Mouse (Mus musculus) intestine, embryonic 16.5 days (tissue): Measurements from ENCODE around the gene Gpr137b. TPM values are rescaled to one million over a fixed set of nuclear protein-coding genes. Genes with fewer than 3 reads are reported as not detected.
"Not testable (repeated sequence)": the region's sequence is repeated elsewhere in the genome, so short reads cannot be mapped to it uniquely, and the experiment has no call there.

Experiments used
- ATAC-seq: fragments of 200-750 bp; cut with Nextera tagmentation; 2 replicates; pipeline ENCODE4 v1.8.0; 2017; ENCODE audit warnings: moderate TSS enrichment, moderate library complexity
- H3K27ac ChIP-seq: fragments of 300-500 bp; sonication (generic); 2 replicates; pipeline ENCODE4 v1.5.1; 2014; ENCODE audit warnings: mild to moderate bottlenecking, low read length
- H3K27me3 ChIP-seq: fragments of 300-500 bp; sonication (generic); replicated peaks from 2 replicates; pipeline ENCODE4 v1.6.1; 2014; ENCODE audit warnings: low read length, control low read depth, mixed read lengths; ENCODE audit not compliant: control insufficient read depth, insufficient read depth
- H3K36me3 ChIP-seq: fragments of 300-500 bp; sonication (generic); 2 replicates; pipeline ENCODE4 v1.6.1; 2014; ENCODE audit warnings: low read length, control low read depth; ENCODE audit not compliant: control insufficient read depth, insufficient read depth
- H3K4me1 ChIP-seq: fragments of 300-500 bp; sonication (generic); 2 replicates; pipeline ENCODE4 v1.6.1; 2014; ENCODE audit warnings: low read length, control low read depth, mixed read lengths; ENCODE audit not compliant: control insufficient read depth, insufficient read depth
- H3K4me2 ChIP-seq: fragments of 300-500 bp; sonication (generic); 2 replicates; pipeline ENCODE4 v1.6.1; 2014; ENCODE audit warnings: low read depth, low read length, control low read depth
- H3K4me3 ChIP-seq: fragments of 300-500 bp; sonication (generic); 2 replicates; pipeline ENCODE4 v1.5.1; 2014; ENCODE audit warnings: mild to moderate bottlenecking, low read length
- H3K9ac ChIP-seq: fragments of 300-500 bp; sonication (generic); 2 replicates; pipeline ENCODE4 v1.6.1; 2014; ENCODE audit warnings: low read depth, low read length
- H3K9me3 ChIP-seq: fragments of 300-500 bp; sonication (generic); 2 replicates; pipeline ENCODE4 v1.6.1; 2016; ENCODE audit warnings: low read length, control low read depth; ENCODE audit not compliant: control insufficient read depth
- WGBS: fragments of 180-500 bp; shearing (Covaris S2); extraction: QIAGEN DNeasy Blood & Tissue Kit; methylation state at CpG from one replicate; pipeline ENCODE4 v1.1.7; 2014; 5-methylcytosine and 5-hydroxymethylcytosine counted together
- polyA plus RNA-seq: library from polyadenylated mRNA; unstranded; fragments of >200 nt; fragmentation: Nextera tagmentation; extraction: Ambion mirVana; gene quantifications from 2 replicates; pipeline ENCODE4 v1.2.1, GENCODE M21; 2015

Gpr137b gene
- polyA plus RNA-seq, 1 experiment from 2014 or later, result 5.2 TPM

GRCm38 (mm10) chr13:13349288-13349687 lies 44.5 kb downstream of the Gpr137b start:
- no peaks in the 10 kb centered on the region for H3K9me3 ChIP-seq
- no peak for ATAC-seq
- no peaks in the 10 kb centered on the region for H3K36me3 ChIP-seq
- whole genome bisulfite sequencing, result 68% methylated on average over 4 of the region's 4 CpGs
- no peaks in the 10 kb centered on the region for H3K27me3 ChIP-seq
- H3K4me2 ChIP-seq, result no peak overlapping the region
- no peak overlapping the region for H3K27ac ChIP-seq
- H3K9ac ChIP-seq, result no peak overlapping the region
- no peaks in the 10 kb centered on the region for H3K4me1 ChIP-seq
- no peak overlapping the region for H3K4me3 ChIP-seq

- H3K36me3 ChIP-seq, H3K27me3 ChIP-seq: not testable (repeated sequence)
Observed at GRCm38 (mm10) chr13:13347634-13348412, 46.0 kb downstream of the Gpr137b start.

GRCm38 (mm10) chr13:13337361-13337760 lies 56.5 kb downstream of the Gpr137b start:
- not testable (repeated sequence) for H3K4me1 ChIP-seq, H3K4me2 ChIP-seq, H3K36me3 ChIP-seq, ATAC-seq, H3K4me3 ChIP-seq, H3K9ac ChIP-seq, H3K27me3 ChIP-seq, H3K27ac ChIP-seq, H3K9me3 ChIP-seq
- WGBS, result 89% methylated on average over 7 of the region's 8 CpGs

More at GRCm38 (mm10) chr13:13347634-13348412, 46.0 kb downstream of the Gpr137b start:
- not testable (repeated sequence) for ATAC-seq, H3K4me3 ChIP-seq, H3K9me3 ChIP-seq, H3K9ac ChIP-seq, H3K4me2 ChIP-seq, H3K27ac ChIP-seq, H3K4me1 ChIP-seq
- 27% methylated on average over 12 of the region's 12 CpGs for WGBS

GRCm38 (mm10) chr13:13328876-13329275 lies 64.9 kb downstream of the Gpr137b start:
- ATAC-seq, result no peak
- Histone ChIP-seq H3K27me3 (no peaks in the 10 kb centered on the region), H3K9ac (no peak overlapping the region), H3K4me1 (no peaks in the 10 kb centered on the region), H3K36me3 (no peaks in the 10 kb centered on the region), H3K9me3 (no peaks in the 10 kb centered on the region), H3K27ac (no peak overlapping the region), H3K4me2 (no peak overlapping the region), H3K4me3 (no peak overlapping the region)
- 4% methylated on average over 2 of the region's 2 CpGs for WGBS

Other genes starting within 250 kb of the Gpr137b start
- gene Prl2c5, start 211.3 kb downstream of the Gpr137b start, polyA plus RNA-seq, result not detected in 2 replicates
- 58.7 and 69.7 TPM in 2 replicates for gene Nid1, start 43.5 kb upstream of the Gpr137b start, polyA plus RNA-seq
- gene Lyst, start 196.4 kb upstream of the Gpr137b start, polyA plus RNA-seq, result 2.0 and 3.0 TPM in 2 replicates